Mouse (Mus musculus) embryonic facial prominence, embryonic 11.5 days (tissue): ENCODE measurements around the gene Lmna. TPM values are rescaled to one million over a fixed set of nuclear protein-coding genes. Genes with fewer than 3 reads are reported as not detected.
A peak's percentile ranks its signal among the peaks of the same experiment; 100 is the strongest.

ENCODE experiments used
- ATAC-seq: fragments of 200-750 bp; cut with Nextera tagmentation; replicated peaks from 2 replicates; pipeline ENCODE4 v1.8.0; 2017; ENCODE audit warnings: low read depth; ENCODE audit not compliant: insufficient number of reproducible peaks, low FRiP score, low TSS enrichment
- DNase-seq: peaks from one replicate; pipeline ENCODE4 v3.0.0-alpha.2; 2015; ENCODE audit warnings: low spot score
- H3K27ac ChIP-seq: fragments of 300-500 bp; sonication (generic); replicated peaks from 2 replicates; pipeline ENCODE4 v1.5.1; 2014; ENCODE audit warnings: mild to moderate bottlenecking, low read depth, low read length, control low read depth
- H3K27me3 ChIP-seq: fragments of 300-500 bp; sonication (generic); 2 replicates; pipeline ENCODE4 v1.6.1; 2014; ENCODE audit warnings: mild to moderate bottlenecking, low read length, moderate library complexity, mixed read lengths; ENCODE audit not compliant: control insufficient read depth, insufficient read depth
- H3K36me3 ChIP-seq: fragments of 300-500 bp; sonication (generic); replicated peaks from 2 replicates; pipeline ENCODE4 v1.6.1; 2014; ENCODE audit warnings: low read depth, mild to moderate bottlenecking, low read length, moderate library complexity, mixed read lengths; ENCODE audit not compliant: control insufficient read depth, insufficient read depth
- H3K4me1 ChIP-seq: fragments of 300-500 bp; sonication (generic); 2 replicates; pipeline ENCODE4 v1.6.1; 2014; ENCODE audit warnings: low read length, mixed read lengths; ENCODE audit not compliant: control insufficient read depth, insufficient read depth
- H3K4me2 ChIP-seq: fragments of 300-500 bp; sonication (generic); 2 replicates; pipeline ENCODE4 v1.6.1; 2014; ENCODE audit warnings: low read depth, mild to moderate bottlenecking, control low read depth, low read length, moderate library complexity
- H3K4me3 ChIP-seq: fragments of 300-500 bp; sonication (generic); 2 replicates; pipeline ENCODE4 v1.5.1; 2014; ENCODE audit warnings: low read depth, low read length, control low read depth
- H3K9ac ChIP-seq: fragments of 300-500 bp; sonication (generic); replicated peaks from 2 replicates; pipeline ENCODE4 v1.6.1; 2014; ENCODE audit warnings: mild to moderate bottlenecking, control low read depth, low read length
- H3K9me3 ChIP-seq: fragments of 300-500 bp; sonication (generic); replicated peaks from 2 replicates; pipeline ENCODE4 v1.6.1; 2016; ENCODE audit warnings: mild to moderate bottlenecking, low read length, inconsistent platforms, mixed read lengths; ENCODE audit not compliant: control insufficient read depth
- WGBS: fragments of 180-500 bp; shearing (Covaris S2); extraction: QIAGEN DNeasy Blood & Tissue Kit; methylation state at CpG from one replicate; pipeline ENCODE4 v1.1.7; 2014; 5-methylcytosine and 5-hydroxymethylcytosine counted together
- microRNA counts: library from miRNA; unstranded; fragments of <30 nt; microRNA quantifications from one replicate; lab custom pipeline; 2016
- microRNA-seq: library from miRNA; unstranded; fragments of <30 nt; microRNA quantifications from one replicate; pipeline ENCODE4, GENCODE M21; 2016; ENCODE audit warnings: borderline number of aligned reads
- polyA plus RNA-seq: library from polyadenylated mRNA; unstranded; fragments of >200 nt; fragmentation: Nextera tagmentation; extraction: Ambion mirVana; gene quantifications from 2 replicates; pipeline ENCODE4 v1.2.1, GENCODE M21; 2014

Lmna gene
- polyA plus RNA-seq, 1 experiment from 2014 or later = 28.7 TPM

DNA sequence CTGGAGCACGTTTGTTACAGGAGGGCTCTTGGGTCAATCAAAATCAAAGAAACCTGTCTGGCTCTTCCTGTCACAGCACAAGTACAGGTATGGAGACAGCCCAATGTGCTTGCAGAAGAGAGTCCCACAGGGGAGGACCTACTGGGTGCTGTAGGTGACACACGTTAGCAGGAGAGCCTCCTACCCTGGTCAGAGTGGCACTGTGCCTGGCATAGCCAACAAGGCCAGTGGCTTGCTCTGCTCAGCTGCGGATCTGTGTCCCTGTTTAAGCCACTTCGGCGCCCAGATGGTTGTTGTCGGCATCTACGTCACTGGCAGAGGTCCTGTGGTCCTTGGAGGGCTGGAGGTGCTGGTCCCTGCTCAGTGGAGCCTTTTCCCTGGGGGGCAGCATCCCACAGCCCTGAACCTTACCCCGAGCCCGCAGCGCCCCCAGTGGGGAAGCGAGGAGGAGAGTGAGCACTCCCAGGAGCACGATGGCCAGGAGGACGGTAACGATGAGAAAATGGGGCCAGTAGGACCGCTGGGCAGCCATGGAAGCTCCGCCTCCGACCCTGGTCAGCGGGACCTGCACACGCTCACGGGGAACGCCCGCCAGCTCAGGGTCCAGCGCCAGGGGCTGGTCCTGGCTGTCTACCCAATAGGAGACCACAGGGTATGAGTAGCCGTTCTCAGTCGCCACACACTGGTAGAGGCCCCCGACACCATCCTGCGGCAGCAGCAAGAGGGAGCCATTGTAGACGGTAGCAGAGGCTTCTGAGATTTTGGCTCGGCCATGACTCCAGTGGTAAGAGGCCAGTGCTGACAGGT, 73.2 kb downstream of the Lmna start:
- Histone ChIP-seq H3K9ac (peak overlapping the region; percentile 20), H3K4me2 (peak overlapping the region; percentile 42), H3K4me1 (no peaks in the 10 kb centered on the region), H3K36me3 (no peaks in the 10 kb centered on the region), H3K4me3 (peak overlapping the region; percentile 17), H3K27ac (no peak overlapping the region), H3K9me3 (no peaks in the 10 kb centered on the region), H3K27me3 (no peaks in the 10 kb centered on the region)
- ATAC-seq = peak; percentile 92
- 8% methylated on average over 29 of the region's 29 CpGs for WGBS
- peak; percentile 69 for DNase-seq

DNA sequence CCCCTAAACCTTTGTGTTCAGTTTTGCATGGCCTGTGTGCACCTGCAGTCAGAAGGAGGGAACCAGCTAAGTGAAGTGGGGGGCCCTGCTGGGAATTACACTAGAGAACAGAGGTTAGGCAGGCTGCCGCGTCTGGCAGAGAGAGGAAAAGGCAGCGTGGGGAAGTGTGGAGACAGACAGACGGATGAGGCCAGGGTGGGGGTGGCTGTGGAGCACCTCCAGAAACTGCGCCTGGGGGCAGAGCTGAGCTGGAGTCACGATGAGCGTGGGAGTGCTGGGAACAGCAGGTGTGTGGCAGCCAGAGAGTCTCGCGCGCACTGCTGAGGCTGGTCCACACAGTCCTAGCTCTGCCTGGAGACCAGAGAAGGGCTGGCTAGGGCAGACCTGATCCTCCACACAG, 74.2 kb downstream of the Lmna start:
- H3K4me3 ChIP-seq = no peak overlapping the region
- no peak overlapping the region for H3K9ac ChIP-seq
- DNase-seq (no peak), ATAC-seq (no peak)
- H3K4me2 ChIP-seq = no peak overlapping the region
- no peaks in the 10 kb centered on the region for H3K9me3 ChIP-seq
- 62% methylated on average over 10 of the region's 10 CpGs for WGBS
- no peaks in the 10 kb centered on the region for H3K36me3 ChIP-seq
- no peaks in the 10 kb centered on the region for H3K27me3 ChIP-seq
- no peaks in the 10 kb centered on the region for H3K4me1 ChIP-seq
- H3K27ac ChIP-seq = no peak overlapping the region

MicroRNA genes within 50 kb of the gene (microRNA counts, 519-probe panel; counts per million panel counts)
- microRNA mmu-miR-1905 (lab: Ali Mortazavi, UCI) = not detected

Small RNAs within 50 kb of the gene (microRNA-seq; reads per million reads assigned to microRNA genes)
- gene Mir1905 (not detected), gene Mir7011 (not detected)

Other genes starting within 250 kb of the Lmna start
- gene Gm38392, start 222.7 kb downstream of the Lmna start, polyA plus RNA-seq = 0.36 TPM in 1 of 2 replicates, not detected in the other
- gene Tsacc, start 213.0 kb downstream of the Lmna start, polyA plus RNA-seq = 9.8 and 13.1 TPM in 2 replicates
- gene Cct3, start 212.8 kb downstream of the Lmna start, polyA plus RNA-seq = 784 and 788 TPM in 2 replicates
- 77.9 and 87.3 TPM in 2 replicates for gene Glmp, start 184.9 kb downstream of the Lmna start, polyA plus RNA-seq
- gene Tmem79, start 173.8 kb downstream of the Lmna start, polyA plus RNA-seq = 2.1 and 2.8 TPM in 2 replicates
- gene Smg5, start 173.7 kb downstream of the Lmna start, polyA plus RNA-seq = 33.3 and 39.3 TPM in 2 replicates
- gene Paqr6, start 145.4 kb downstream of the Lmna start, polyA plus RNA-seq = 0.60 and 0.82 TPM in 2 replicates
- 0.32 TPM in 1 of 2 replicates, not detected in the other for gene Bglap3, start 137.2 kb downstream of the Lmna start, polyA plus RNA-seq
- gene Bglap2, start 131.3 kb downstream of the Lmna start, polyA plus RNA-seq = not detected in 2 replicates
- 0.57 TPM in 1 of 2 replicates, not detected in the other for gene Bglap, start 125.5 kb downstream of the Lmna start, polyA plus RNA-seq
- 157 and 161 TPM in 2 replicates for gene Pmf1, start 99.6 kb downstream of the Lmna start, polyA plus RNA-seq
- 17.1 and 19.2 TPM in 2 replicates for gene Slc25a44, start 84.8 kb downstream of the Lmna start, polyA plus RNA-seq
- 5.3 and 6.5 TPM in 2 replicates for gene Sema4a, start 48.8 kb downstream of the Lmna start, polyA plus RNA-seq
- gene Mex3a, start 22.4 kb upstream of the Lmna start, polyA plus RNA-seq = 40.1 and 41.0 TPM in 2 replicates
- gene Rab25, start 38.3 kb upstream of the Lmna start, polyA plus RNA-seq = 3.7 and 4.0 TPM in 2 replicates
- 77.4 and 82.0 TPM in 2 replicates for gene Lamtor2, start 43.1 kb upstream of the Lmna start, polyA plus RNA-seq
- gene Ubqln4, start 43.8 kb upstream of the Lmna start, polyA plus RNA-seq = 62.1 and 73.3 TPM in 2 replicates
- 184 and 201 TPM in 2 replicates for gene Ssr2, start 65.9 kb upstream of the Lmna start, polyA plus RNA-seq
- 82.2 and 89.3 TPM in 2 replicates for gene Arhgef2, start 96.0 kb upstream of the Lmna start, polyA plus RNA-seq
- not detected in 2 replicates for gene Rxfp4, start 143.2 kb upstream of the Lmna start, polyA plus RNA-seq
- gene Khdc4, start 175.8 kb upstream of the Lmna start, polyA plus RNA-seq = 101 and 104 TPM in 2 replicates
- gene Rit1, start 206.9 kb upstream of the Lmna start, polyA plus RNA-seq = 41.4 and 41.7 TPM in 2 replicates